Mouse (Mus musculus): ENCODE data around the gene Siae. TPM values are rescaled to one million over a fixed set of nuclear protein-coding genes. Genes with fewer than 3 reads are reported as not detected.

Siae gene
- total RNA-seq, 2 experiments from 2014 or later: 3.3 to 4.0 TPM

DNA sequence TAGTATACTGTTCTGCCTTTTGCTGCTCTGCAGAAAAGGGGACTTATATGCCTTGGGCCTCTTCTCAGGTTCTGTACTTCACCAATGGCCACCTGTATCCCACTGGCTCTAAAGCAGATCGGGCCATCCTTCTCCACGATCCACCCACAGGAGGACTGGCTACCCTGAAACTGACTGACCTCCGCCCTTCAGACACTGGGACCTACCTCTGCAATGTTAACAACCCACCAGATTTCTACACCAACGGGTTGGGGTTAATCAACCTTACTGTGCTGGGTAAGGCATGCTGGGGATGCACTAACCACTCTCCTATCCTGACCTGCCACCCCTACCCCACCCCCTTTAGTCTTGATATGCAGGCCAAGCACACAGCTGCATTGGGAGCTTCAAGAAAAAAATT lies 15.3 kb upstream of the Siae start:
- DNase-seq (ENCODE audit: low spot score): no peak

DNA sequence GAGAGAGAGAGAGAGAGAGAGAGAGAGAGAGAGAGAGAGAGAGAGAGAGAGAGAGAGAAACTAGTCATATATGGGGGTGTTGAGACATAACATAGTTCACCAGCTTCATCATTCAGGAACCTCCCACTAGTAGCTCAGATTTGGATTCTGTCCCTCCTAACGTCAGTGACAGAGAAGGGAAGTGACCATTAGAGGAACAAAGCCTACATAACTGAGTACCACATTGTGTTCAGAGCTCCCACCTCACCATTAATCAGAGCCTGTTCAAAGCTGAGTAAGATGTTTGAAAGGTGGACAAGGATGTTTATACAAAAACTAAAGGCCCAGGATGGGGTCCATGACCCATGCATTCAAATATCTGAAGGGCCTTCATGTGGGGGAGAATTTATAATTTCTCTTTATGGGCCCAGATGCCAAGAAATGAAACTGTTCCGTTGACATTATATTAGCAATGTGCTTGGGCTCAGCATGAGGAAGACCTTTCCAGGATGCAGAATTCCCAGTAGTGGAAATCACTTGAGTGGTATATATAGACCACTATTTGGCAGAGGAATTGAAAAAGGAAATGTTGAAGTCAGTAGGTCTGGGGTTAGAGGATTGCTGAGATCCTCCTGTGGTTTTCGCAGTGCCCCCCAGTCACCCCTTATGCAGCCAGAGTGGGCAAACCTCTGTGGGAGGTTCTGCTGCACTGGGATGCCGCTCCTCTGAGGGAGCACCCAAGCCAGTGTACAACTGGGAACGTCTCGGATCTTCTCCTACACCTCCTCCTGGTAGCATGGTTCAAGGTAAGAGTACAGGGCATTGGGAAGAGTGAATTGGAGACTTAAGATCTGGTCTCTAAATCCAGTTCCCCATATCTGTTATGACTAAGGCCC lies 14.6 kb upstream of the Siae start:
- no peak for DNase-seq (ENCODE audit: low spot score)

DNA sequence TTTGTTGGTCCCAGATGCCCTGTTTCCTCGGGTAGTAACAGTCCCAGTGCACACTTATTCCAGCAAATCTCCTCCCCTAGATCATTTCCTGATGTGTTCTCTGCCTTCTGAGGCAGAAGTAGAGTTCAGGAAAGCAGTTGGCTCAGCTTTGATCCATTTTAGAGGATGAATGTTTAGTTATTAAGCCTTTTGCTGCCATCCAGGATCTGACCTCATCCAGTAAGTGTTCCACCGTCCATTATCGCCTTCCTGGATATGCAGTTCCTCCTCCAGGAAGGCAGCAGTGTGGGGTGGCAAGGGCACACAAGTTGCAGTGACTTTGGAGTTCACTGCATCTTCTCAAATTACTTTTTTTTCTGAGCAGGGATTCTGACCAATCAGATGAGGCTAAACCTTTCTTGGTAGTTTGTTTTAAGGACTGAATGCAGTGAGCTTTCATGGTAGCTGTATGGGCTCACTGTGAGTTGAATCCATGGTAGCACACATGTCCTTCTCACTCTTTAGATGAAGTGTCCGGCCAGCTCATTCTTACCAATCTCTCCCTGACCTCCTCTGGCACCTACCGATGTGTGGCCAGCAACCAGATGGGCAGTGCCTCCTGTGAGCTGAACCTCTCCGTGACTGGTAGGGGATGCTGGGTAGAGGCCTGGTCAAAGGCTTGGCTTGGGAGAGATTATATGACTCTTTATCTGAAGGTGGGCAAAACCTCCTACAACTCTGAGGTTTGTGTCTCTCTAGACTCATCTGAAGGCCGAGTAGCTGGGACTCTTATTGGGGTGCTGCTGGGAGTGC lies 13.5 kb upstream of the Siae start:
- no peak for DNase-seq (ENCODE audit: low spot score)

DNA sequence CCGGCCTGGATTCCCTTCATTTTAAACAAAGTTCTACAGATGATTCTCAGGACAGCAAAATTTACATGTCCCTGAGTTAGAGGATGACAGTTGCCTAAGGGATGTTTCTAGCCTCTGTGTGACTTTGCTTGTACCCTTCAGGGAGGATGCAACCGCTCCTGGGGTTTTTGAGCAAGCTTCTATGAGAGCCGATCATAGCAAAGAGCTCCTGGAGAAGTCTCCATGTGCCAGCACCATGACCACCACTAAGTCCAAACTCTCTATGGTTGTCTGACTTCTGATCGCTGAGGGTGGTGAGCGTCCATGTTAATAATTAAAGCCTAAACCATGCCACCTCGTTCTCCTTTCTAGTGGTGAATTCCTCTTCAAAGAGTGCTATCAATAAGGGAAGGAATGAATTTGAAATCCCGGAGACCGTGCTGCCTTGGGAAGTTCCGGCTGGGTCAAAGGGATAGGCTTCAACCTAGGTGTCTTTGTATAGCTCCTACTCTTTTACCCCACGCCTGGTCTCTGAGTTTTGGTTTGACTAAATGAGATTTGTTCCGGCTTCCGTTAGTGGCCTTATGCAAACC lies 11.5 kb upstream of the Siae start:
- DNase-seq (ENCODE audit: low spot score): no peak

DNA sequence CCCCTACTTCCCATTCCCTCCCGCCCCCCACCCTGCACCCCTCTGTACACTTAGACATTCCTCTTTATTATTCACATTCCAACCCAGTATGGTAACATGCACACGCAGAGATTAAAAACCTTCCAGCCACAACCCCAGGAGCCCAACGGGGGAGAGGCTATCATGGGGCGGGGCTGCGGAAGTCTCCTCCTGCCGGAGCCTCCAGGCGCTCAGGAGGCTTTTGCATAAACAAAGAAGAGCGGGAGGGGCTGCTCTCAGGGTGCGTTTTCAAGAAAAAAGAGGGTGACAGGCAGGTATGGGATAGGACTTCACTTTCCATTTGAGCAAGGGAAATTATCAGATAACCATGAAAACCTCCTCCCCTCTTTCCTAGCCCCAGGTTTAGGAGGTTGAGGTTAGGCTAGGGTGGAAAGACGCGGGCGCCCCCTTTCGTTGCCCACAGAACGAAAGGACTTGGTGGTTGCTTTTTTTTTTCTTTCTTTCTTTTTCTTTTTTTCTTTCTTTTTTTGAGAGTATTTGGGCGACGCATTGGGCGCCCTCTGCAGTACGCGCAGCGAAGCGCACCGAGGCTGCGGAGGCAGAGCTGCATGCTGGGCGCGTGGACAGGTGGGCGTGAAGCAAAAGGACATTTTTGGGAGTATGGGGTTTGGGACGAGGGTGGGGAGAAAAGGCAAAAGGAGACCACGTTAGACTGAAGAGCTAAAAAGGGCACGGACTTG lies 10.9 kb upstream of the Siae start:
- peak; percentile 26 for DNase-seq (ENCODE audit: low spot score)

DNA sequence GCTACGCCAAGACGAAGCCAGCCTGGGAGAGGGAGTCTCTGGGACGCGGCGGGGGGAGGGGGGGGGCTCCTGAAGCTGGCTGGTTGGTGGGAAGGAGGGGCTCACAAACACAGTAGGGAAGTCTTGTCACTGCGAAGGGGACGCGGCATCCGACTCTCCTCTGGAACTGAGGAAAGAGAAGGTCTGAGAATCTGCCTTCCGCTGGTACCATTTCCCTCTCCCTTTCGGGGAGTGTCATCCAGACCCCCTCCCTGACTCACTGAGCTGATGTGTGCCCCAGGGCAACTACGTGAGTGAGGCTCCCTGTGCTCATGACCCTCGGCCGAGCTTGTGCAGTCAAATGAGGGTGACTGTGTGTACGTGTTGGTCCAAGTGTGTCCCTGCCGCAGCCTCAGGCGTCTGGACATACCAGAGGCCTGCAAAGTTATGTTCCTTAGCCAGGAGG lies 10.3 kb upstream of the Siae start:
- DNase-seq (ENCODE audit: low spot score): no peak

DNA sequence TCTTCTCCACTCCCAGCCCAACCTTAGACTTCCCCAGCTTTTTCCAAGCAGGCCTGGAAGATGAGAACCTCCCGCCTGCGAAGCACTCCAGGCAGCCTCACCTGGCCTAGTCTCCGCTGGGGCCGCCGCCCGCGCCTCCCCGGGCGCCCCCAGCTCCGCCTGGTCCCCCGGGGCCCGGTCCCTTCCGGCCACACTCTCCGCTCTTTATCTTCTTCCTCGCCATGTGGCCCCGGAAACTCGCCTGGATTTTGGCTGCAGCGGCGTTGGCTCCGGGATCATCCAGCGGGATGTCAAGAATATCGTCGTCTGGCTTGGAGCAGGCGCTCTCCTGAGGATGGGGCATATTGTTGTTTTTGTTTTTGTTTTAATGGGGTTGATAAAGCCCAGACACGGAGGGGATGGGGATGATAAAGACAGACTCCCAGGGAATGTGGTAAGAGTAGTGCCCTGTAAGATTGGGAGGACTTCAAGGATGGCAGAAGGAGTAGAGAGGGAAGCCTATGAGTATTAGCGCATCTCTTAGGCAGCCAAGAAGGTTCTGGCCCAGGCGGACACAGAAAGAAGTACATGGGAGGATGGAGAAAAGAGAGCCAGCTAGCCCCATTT lies 9.5 kb upstream of the Siae start:
- no peak for DNase-seq (ENCODE audit: low spot score)

DNA sequence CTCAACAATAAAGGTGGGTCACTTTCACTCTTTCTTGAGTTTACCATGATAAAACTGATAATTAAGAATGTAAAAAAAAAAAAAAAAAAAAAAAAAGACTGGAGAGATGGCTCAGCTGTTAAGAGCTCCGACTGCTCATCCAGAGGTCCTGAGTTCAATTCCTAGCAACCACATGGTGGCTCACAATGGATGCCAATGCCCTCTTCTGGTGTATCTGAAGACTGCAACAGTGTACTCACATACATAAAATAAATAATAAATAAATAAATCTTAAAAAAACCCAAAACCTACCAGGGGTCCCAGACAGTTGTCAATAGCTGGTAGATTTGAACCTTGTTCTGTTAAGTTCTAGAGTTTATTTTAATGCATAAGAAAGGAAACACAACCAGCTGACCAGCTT lies 8.6 kb upstream of the Siae start:
- no peak for DNase-seq (ENCODE audit: low spot score)

DNA sequence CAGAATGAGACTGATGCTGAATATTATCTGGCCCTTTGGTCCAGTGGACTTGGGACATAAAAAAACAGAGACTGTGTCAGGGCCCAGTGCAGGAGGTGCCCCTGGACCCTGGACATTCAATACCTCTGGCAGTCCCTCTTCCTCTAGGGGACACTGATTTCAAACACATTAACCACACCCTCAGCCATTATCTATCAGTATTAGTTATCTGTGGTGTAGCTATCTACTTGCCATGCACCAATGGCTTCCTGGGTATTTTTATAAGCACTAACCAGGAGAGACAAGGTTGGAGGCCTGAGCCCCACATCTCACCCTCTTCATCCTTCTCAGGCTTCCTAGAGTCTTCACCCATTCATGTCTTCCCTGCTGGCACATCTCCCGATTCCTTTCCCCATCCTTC lies 5.1 kb upstream of the Siae start:
- DNase-seq (ENCODE audit: low spot score): no peak

DNA sequence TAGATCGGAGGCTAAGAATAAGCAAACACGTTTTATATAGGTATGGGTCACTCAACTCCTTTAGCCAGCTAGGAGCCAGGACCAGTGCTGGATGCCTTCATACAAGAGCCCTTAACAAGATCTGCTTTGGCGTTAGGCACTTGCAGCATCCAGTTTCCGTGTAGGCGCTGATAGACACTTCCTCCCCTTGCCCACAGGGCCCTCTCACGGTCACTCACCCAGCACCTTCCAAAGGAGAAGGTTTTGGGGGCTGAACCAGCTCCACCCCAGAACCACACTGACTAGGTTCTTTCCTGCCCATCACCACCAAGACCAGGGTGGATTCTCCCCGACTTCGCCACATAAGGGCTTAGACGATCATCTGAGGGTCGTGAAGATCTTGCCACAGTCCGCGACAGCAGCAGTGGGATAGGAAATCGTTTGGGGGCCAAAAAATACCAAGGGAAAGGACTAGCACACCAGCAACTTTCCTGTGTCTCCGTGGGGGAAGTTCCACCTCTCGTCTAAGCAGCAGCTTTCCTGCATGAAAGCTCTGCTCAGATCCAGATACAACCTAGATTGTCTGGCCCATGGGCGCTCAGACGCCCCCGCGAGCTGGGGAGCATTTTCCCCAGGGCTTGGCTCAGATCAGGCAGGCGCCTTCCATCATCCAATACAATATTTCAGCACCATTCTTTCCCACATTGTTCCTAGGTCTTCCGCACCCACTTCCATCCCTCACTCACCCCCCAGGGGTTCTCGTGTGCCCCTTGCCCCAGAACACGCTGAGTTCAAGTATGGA lies 3.6 kb upstream of the Siae start:
- DNase-seq (ENCODE audit: low spot score): no peak

DNA sequence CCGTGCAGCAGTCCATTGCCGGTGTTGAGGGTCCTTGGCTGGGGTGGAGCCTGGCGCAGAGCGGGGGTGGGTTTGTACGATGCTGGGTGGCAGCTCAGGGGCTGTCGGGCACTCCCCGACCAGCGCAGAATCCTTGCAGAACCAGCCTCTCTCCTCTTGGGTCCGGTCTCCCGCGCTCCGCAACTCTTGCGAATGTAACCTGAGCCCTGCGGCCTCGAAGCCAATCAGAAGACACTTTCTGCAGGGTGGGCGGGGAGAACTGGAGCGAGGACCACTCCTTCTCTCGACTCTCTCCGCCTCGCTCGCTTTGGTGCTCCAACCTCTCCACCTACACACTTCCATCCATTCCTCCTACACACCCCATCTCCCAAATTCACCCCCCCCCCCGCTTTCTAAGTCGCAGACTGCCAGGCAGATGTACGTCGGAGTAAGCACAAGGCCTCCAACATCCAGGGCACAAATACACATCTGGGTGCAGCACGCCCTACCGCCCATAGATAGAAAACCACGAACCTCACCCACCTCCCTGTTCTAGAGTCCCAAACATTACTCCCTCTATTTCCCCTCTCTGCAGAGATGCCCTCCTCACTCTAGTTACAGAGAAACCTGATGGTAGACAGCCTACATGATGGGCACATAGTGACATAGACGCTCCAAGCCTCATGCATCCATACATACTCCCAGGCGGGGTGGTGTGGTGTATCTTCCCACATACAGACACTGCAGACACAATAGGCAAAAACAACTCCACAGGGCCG lies 2.8 kb upstream of the Siae start, which contains the start of gene Nrgn:
Gene Nrgn (minus strand): TSS at position 369 of the 758 bp plus-strand sequence.
- peak; percentile 68 for DNase-seq (ENCODE audit: low spot score)

DNA sequence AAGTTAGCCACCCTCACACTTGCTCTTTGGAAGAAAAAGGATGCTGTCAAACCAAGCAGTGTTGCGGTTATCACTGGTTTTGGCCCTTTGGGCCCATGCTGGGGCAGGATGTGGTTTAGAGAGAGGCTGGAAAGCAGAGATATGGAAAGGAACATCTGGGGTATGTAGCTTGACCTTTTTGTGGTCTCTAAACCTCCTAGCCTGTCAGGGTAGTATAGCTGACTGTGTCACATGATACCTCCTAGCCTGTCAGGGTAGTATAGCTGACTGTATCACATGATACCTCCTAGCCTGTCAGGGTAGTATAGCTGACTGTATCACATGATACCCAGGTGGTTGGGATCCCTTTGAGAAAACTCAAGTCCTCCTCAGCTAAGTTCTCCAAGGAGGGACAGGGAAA lies 1.2 kb upstream of the Siae start:
- no peak for DNase-seq (ENCODE audit: low spot score)

DNA sequence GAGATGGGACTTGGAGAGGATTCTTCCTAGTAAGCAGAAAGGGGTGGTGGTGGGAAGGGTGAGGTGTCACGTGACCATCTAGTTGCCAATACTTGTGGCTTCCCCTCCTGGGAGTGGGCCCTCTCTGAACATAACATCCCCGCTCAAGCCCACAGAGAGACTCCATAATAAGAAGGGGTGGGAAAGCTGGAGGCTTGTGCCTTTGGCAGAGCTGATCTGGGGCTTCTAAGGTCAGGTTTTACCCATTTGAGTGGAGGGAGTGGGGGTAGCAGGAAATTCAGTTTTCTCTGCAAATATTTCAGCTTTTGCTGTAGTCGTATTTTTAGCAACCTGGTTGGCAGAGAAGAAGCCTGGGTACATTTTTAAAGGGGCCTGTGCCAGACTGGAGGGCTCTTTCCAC lies 868 bp downstream of the Siae start:
- DNase-seq (ENCODE audit: low spot score): no peak

DNA sequence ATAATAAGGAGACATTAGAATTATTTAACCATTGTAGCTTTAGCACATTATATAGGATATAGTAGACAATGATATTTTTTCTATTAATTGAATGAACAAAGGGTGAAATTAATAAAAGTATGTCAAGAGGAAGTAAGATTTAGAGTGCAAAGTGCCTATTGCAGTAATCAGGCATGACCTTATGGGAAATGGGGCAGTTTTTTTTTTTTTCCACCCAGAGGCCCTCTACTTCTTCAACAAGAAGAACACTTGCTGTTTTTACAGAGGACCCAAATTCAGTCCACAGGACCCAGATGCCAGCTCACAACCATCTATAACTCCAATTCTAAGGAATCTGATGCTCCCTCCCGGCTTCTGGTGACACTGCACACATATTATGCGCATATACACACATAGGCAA lies 5.1 kb downstream of the Siae start:
- DNase-seq (ENCODE audit: low spot score): no peak

DNA sequence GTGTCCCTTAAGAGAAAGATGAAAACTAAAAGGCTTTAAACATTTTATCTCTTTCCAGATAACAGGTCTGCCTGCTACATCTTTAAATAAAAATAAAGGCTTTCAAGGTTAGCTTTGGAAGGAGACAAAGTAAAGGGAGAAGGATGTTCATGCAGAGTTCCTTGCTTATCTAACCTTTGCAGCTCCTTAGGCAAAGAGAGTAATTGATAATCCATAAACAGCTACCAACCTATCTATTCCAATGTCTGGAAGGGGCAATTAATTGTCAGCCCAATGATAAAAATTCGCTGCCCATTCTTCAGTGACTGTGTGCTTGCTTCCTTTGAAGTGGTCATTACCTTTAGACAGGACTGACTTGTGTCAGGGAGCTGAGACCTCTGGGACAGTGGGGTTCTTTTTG lies 8.3 kb downstream of the Siae start:
- no peak for DNase-seq (ENCODE audit: low spot score)

DNA sequence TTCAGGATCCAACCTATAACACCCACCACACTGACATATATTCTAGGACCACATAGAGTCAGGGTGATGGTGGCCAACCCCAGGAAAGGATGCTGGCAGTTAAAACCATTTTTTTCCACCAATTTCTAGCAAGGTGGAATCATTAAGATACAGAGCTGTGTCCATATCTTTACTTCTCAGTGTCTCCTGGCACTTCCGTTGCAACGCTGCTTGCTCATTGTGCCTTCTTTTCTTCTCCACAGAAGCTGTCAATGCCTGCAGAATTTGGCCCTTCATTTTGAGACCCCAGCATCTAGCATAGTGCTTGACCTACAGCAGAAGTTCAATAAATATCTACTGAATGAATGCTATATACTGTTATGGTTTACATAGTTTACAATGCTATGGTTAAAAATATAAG lies 11.5 kb downstream of the Siae start:
- DNase-seq (ENCODE audit: low spot score): no peak

DNA sequence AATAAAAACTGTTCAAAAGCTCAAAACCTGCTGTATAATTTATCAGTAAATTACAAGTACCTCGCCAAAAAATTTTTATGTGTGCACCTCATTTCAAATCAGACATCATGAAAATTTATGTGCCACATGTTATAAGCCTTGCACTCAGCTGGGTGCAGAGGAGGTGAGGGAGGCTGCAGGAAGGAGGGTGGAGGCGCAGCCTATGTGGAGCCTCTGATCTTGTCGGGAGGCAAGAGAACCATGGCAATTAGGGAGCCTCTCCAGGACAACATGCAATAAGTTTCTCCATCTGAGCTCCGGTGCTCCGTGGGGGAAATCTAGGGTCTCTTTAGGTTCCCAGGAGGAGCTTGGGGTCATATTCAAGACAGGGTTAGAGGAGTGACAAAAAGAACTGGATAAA lies 12.0 kb downstream of the Siae start:
- no peak for DNase-seq (ENCODE audit: low spot score)

DNA sequence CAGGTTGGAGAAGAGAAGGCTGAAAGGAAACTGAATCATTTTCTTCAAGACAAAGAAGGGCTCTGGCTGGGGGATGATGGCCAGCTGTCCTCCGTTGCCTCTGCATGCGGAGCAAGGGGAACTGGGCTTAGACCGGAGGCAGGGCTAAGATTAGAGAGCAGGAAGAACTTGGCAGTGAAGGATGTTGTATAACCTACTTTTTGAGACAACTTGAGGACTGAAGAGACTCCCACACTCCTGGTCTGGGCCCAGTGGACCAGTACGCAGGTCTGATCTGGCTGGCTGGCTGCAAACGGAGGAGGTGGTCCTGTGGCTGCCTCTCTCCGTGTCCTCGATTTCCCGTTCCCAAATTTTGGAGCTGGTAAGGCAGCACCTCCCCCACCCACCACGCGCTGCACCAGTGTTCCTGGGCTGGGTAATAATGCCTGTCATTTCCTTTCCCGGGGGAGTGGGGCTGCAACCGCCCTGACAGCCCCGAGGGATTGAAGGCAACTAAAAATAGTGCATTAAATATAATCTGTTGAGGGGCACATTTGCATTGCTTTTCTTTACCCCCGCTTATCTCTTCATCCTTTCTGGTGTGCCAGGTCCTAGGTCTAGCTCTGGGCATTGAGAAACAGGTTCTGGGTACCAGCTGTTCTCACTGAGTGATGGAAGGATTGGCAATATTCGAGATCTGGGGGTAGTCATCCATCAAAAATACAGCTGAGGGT lies 12.6 kb downstream of the Siae start:
- DNase-seq (ENCODE audit: low spot score): no peak

DNA sequence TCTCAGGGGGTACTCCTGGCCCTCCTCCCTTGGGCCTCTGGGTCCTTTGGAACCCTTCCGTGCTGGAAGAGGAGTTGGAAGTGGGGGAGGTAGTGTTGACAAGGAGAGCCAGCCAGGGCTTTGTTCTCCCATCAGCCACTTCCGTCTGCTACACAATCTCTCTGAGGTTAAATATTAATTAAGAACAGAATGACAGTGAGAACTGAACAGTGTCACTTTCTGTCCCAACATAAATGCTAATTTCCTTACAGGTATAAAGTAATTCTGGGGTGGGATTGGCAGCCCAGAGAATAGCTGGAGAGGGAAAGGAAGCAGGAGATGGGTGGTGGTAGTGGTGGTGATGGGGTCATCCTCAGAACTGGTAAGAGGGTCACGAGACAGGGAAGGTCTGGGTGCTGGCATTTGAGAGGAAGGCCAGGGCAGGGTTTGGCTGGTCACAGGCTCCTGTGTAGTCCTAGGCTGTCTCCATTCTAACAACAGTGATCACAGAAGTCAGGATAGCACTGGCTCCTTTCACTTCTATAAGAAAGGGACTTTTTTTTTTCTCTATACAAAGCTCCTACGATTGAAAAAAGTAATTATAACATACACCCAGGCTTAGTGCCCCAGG lies 13.2 kb downstream of the Siae start:
- DNase-seq (ENCODE audit: low spot score): no peak
